Mouse (Mus musculus) heart, embryonic 14.5 days (tissue): Measurements from ENCODE around the gene Mum1. TPM values are rescaled to one million over a fixed set of nuclear protein-coding genes. Genes with fewer than 3 reads are reported as not detected.

ENCODE experiments used
- ATAC-seq: fragments of 200-750 bp; cut with Nextera tagmentation; 2 replicates; pipeline ENCODE4 v1.8.0; 2017; ENCODE audit warnings: low read depth, moderate TSS enrichment; ENCODE audit not compliant: insufficient number of reproducible peaks, insufficient read depth, low FRiP score
- H3K27ac ChIP-seq, 2 experiments: fragments of 200-500 bp in 1 of 2; fragments of 300-500 bp in 1 of 2; sonication (generic) in 1 of 2; replicated peaks in 1 of 2; 2 replicates each; pipeline ENCODE4 v1.5.1; 2012 to 2014; ENCODE audit warnings: low read depth in 2 of 2, low read length in 2 of 2, control low read depth in 1 of 2, mild to moderate bottlenecking in 1 of 2, mixed read lengths in 1 of 2; ENCODE audit not compliant: control insufficient read depth in 1 of 2, insufficient read depth in 1 of 2
- H3K27me3 ChIP-seq: fragments of 300-500 bp; sonication (generic); 2 replicates; pipeline ENCODE4 v1.6.1; 2014; ENCODE audit warnings: mild to moderate bottlenecking, low read length, control low read depth; ENCODE audit not compliant: control insufficient read depth, insufficient read depth
- H3K36me3 ChIP-seq: fragments of 300-500 bp; sonication (generic); 2 replicates; pipeline ENCODE4 v1.6.1; 2014; ENCODE audit warnings: mild to moderate bottlenecking, control low read depth, low read length, mixed read lengths; ENCODE audit not compliant: control insufficient read depth, insufficient read depth
- H3K4me1 ChIP-seq, 2 experiments: fragments of 200-500 bp in 1 of 2; fragments of 300-500 bp in 1 of 2; sonication (generic) in 1 of 2; 2 replicates each; pipeline ENCODE4 v1.6.1; 2012 to 2014; ENCODE audit warnings: low read length in 2 of 2, control low read depth in 1 of 2, mixed read lengths in 1 of 2; ENCODE audit not compliant: control insufficient read depth in 2 of 2, insufficient read depth in 2 of 2
- H3K4me2 ChIP-seq: fragments of 300-500 bp; sonication (generic); 2 replicates; pipeline ENCODE4 v1.6.1; 2014; ENCODE audit warnings: mild to moderate bottlenecking, low read length
- H3K4me3 ChIP-seq, 2 experiments: fragments of 200-500 bp in 1 of 2; fragments of 300-500 bp in 1 of 2; sonication (generic) in 1 of 2; 2 replicates each; pipeline ENCODE4 v1.5.1; 2012 to 2014; ENCODE audit warnings: low read length in 2 of 2, mild to moderate bottlenecking in 2 of 2, control low read depth in 1 of 2, low read depth in 1 of 2, moderate library complexity in 1 of 2; ENCODE audit not compliant: control insufficient read depth in 1 of 2, insufficient read depth in 1 of 2
- H3K9ac ChIP-seq: fragments of 300-500 bp; sonication (generic); 2 replicates; pipeline ENCODE4 v1.6.1; 2014; ENCODE audit warnings: mild to moderate bottlenecking, low read length
- H3K9me3 ChIP-seq: fragments of 300-500 bp; sonication (generic); 2 replicates; pipeline ENCODE4 v1.6.1; 2016; ENCODE audit warnings: low read length, control low read depth; ENCODE audit not compliant: control insufficient read depth
- WGBS: fragments of 180-500 bp; shearing (Covaris S2); extraction: QIAGEN DNeasy Blood & Tissue Kit; methylation state at CpG from one replicate; pipeline ENCODE4 v1.1.7; 2014; 5-methylcytosine and 5-hydroxymethylcytosine counted together
- microRNA-seq: library from miRNA; unstranded; fragments of <30 nt; microRNA quantifications from one replicate; pipeline ENCODE4, GENCODE M21; 2016
- polyA plus RNA-seq: library from polyadenylated mRNA; unstranded; fragments of >200 nt; fragmentation: Nextera tagmentation; extraction: Ambion mirVana; gene quantifications from 2 replicates; pipeline ENCODE4 v1.2.1, GENCODE M21; 2014

Mum1 gene
- polyA plus RNA-seq, 1 experiment from 2014 or later: 29.3 TPM

GRCm38 (mm10) chr10:80285222-80286070 lies 59.2 kb downstream of the Mum1 start:
- no peak for ATAC-seq
- Histone ChIP-seq H3K4me2 (no peak overlapping the region), H3K4me1 (peaks cover 15 to 23% of the 10 kb centered on the region in 2 experiments), H3K9ac (no peak overlapping the region), H3K27ac (no peak overlapping the region), H3K27me3 (no peaks in the 10 kb centered on the region), H3K36me3 (peaks cover 86% of the 10 kb centered on the region), H3K4me3 (no peak overlapping the region), H3K9me3 (no peaks in the 10 kb centered on the region)
- 79% methylated on average over 10 of the region's 15 CpGs for WGBS

- ATAC-seq: no peak
- H3K9ac ChIP-seq: no peak overlapping the region
- 92% methylated on average over 12 of the region's 12 CpGs for whole genome bisulfite sequencing
- no peak overlapping the region for H3K27ac ChIP-seq
- H3K27me3 ChIP-seq: no peaks in the 10 kb centered on the region
- no peaks in the 10 kb centered on the region for H3K9me3 ChIP-seq
- H3K4me2 ChIP-seq: no peak overlapping the region
- H3K4me3 ChIP-seq: no peak overlapping the region
- H3K4me1 ChIP-seq: peaks cover under 1% of the 10 kb centered on the region in 2 experiments; a peak in 1 of 4 replicates
- H3K36me3 ChIP-seq: peaks cover 61% of the 10 kb centered on the region
Measured at GRCm38 (mm10) chr10:80288097-80288496, 61.9 kb downstream of the Mum1 start.

DNA sequence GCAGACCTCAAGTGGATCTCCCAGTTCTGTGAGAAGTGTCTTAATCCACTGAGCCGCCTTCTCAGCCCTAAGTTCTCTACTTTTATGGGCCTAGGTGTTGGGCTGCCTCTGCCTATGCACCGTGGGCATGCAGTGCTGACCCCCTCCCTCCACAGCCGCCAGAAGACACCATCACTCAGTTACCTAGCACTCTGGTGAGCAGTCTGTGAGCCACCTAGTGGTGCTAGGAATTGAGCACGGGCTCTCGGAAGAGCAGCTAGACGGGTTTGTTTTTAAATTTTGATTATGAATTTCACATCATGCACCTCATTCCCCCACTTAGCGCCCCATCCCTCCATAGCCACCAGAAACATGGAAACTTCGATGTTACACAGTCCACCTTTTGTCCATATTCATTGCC lies 62.4 kb downstream of the Mum1 start:
- no peaks in the 10 kb centered on the region for H3K27me3 ChIP-seq
- H3K36me3 ChIP-seq: peaks cover 61% of the 10 kb centered on the region
- WGBS: 61% methylated on average over 8 of the region's 8 CpGs
- no peak for ATAC-seq
- no peak overlapping the region for H3K4me3 ChIP-seq
- H3K9me3 ChIP-seq: no peaks in the 10 kb centered on the region
- no peak overlapping the region for H3K9ac ChIP-seq
- no peak overlapping the region for H3K4me2 ChIP-seq
- H3K27ac ChIP-seq: no peak overlapping the region
- peaks cover 3 to 6% of the 10 kb centered on the region in 2 experiments; a peak in 2 of 4 replicates for H3K4me1 ChIP-seq

GRCm38 (mm10) chr10:80292251-80293146 lies 66.3 kb downstream of the Mum1 start, which contains the start of gene Rps15:
Gene Rps15 (plus strand): TSS chr10:80292453.
- H3K36me3 ChIP-seq: peaks cover 37% of the 10 kb centered on the region
- peaks cover 11% of the 10 kb centered on the region for H3K27me3 ChIP-seq
- no peaks in the 10 kb centered on the region for H3K9me3 ChIP-seq
- H3K4me3 ChIP-seq: peak within 1 kb of the TSS; percentile 62 to 94
- peak within 1 kb of the TSS; percentile 61 to 85 for H3K27ac ChIP-seq
- H3K4me2 ChIP-seq: peak within 1 kb of the TSS; percentile 98
- ATAC-seq: peak; percentile 83
- WGBS: under 1% methylated on average over 72 of the region's 72 CpGs
- H3K9ac ChIP-seq: peak within 1 kb of the TSS; percentile 99
- H3K4me1 ChIP-seq: peaks cover 14 to 26% of the 10 kb centered on the region in 2 experiments; a peak in 2 of 4 replicates

DNA sequence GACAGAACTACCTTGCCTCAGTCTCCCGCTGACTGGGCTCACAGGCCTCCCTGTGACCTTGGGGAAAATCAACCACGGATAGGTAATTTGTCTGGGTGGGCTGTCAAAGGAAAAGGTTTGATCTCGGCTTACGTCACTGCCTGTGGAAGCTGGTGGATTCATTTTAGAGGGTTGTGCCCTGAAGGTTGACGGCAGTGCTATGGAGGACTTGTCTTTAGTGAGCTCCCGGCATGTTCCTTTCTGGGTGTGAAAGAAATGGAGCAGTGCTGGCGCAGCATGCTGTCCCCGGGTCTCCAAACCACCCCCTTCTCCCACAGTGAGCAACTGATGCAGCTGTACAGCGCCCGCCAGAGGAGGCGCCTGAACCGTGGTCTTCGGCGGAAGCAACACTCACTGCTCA lies 67.1 kb downstream of the Mum1 start:
- Histone ChIP-seq H3K9me3 (no peaks in the 10 kb centered on the region), H3K27me3 (peaks cover 19% of the 10 kb centered on the region), H3K4me3 (peak overlapping the region; percentile 62 to 94), H3K36me3 (peaks cover 30% of the 10 kb centered on the region), H3K9ac (peak overlapping the region; percentile 99), H3K27ac (peak overlapping the region in 1 of 2 experiments; percentile 85; a peak in 1 of 4 replicates), H3K4me1 (peaks cover 14 to 26% of the 10 kb centered on the region in 2 experiments; a peak in 2 of 4 replicates), H3K4me2 (peak overlapping the region; percentile 98)
- no peak for ATAC-seq
- 29% methylated on average over 14 of the region's 14 CpGs for WGBS

Small RNA genes within 50 kb of the gene (microRNA-seq; reads per million reads assigned to microRNA genes)
- 1.7 reads per million for gene Mir6911

Other genes with a start within 250 kb of the Mum1 start
- gene Tmem259, start 242.1 kb upstream of the Mum1 start, polyA plus RNA-seq: 16.2 and 20.3 TPM in 2 replicates
- gene Cnn2, start 237.8 kb upstream of the Mum1 start, polyA plus RNA-seq: 265 and 275 TPM in 2 replicates
- gene Abca7, start 229.9 kb upstream of the Mum1 start, polyA plus RNA-seq: 1.6 and 1.7 TPM in 2 replicates
- gene Arhgap45, start 209.8 kb upstream of the Mum1 start, polyA plus RNA-seq: 3.0 and 3.4 TPM in 2 replicates
- gene Polr2e, start 186.6 kb upstream of the Mum1 start, polyA plus RNA-seq: 146 and 162 TPM in 2 replicates
- 715 and 757 TPM in 2 replicates for gene Gpx4, start 179.3 kb upstream of the Mum1 start, polyA plus RNA-seq
- gene Sbno2, start 120.9 kb upstream of the Mum1 start, polyA plus RNA-seq: 9.5 and 9.6 TPM in 2 replicates
- gene Stk11, start 110.6 kb upstream of the Mum1 start, polyA plus RNA-seq: 14.6 and 17.7 TPM in 2 replicates
- 988 and 1,015 TPM in 2 replicates for gene Atp5d, start 87.8 kb upstream of the Mum1 start, polyA plus RNA-seq
- 1.6 and 2.6 TPM in 2 replicates for gene Cbarp, start 85.6 kb upstream of the Mum1 start, polyA plus RNA-seq
- gene Midn, start 78.2 kb upstream of the Mum1 start, polyA plus RNA-seq: 21.2 and 25.8 TPM in 2 replicates
- 79.4 and 80.7 TPM in 2 replicates for gene Cirbp, start 60.4 kb upstream of the Mum1 start, polyA plus RNA-seq
- gene 1600002K03Rik, start 53.5 kb upstream of the Mum1 start, polyA plus RNA-seq: 7.7 and 11.1 TPM in 2 replicates
- gene Efna2, start 47.0 kb upstream of the Mum1 start, polyA plus RNA-seq: 8.4 and 10.1 TPM in 2 replicates
- 721 and 734 TPM in 2 replicates for gene Ndufs7, start 22.7 kb downstream of the Mum1 start, polyA plus RNA-seq
- gene Gamt, start 34.6 kb downstream of the Mum1 start, polyA plus RNA-seq: 60.3 and 61.5 TPM in 2 replicates
- 25.0 and 27.5 TPM in 2 replicates for gene Dazap1, start 35.1 kb downstream of the Mum1 start, polyA plus RNA-seq
- gene Rps15, start 66.0 kb downstream of the Mum1 start, polyA plus RNA-seq: 648 and 723 TPM in 2 replicates
- 0.78 and 1.4 TPM in 2 replicates for gene Apc2, start 69.5 kb downstream of the Mum1 start, polyA plus RNA-seq
- gene 2310011J03Rik, start 94.1 kb downstream of the Mum1 start, polyA plus RNA-seq: 28.9 and 30.8 TPM in 2 replicates
- gene Pcsk4, start 103.1 kb downstream of the Mum1 start, polyA plus RNA-seq: 1.4 TPM in 2 replicates
- gene Reep6, start 103.5 kb downstream of the Mum1 start, polyA plus RNA-seq: 1.4 and 1.6 TPM in 2 replicates
- gene Adamtsl5, start 122.0 kb downstream of the Mum1 start, polyA plus RNA-seq: 6.8 and 7.8 TPM in 2 replicates
- not detected in 2 replicates for gene Plk5, start 130.0 kb downstream of the Mum1 start, polyA plus RNA-seq
- 3.9 and 6.3 TPM in 2 replicates for gene Mex3d, start 161.2 kb downstream of the Mum1 start, polyA plus RNA-seq
- 116 and 125 TPM in 2 replicates for gene Mbd3, start 173.1 kb downstream of the Mum1 start, polyA plus RNA-seq
- gene Uqcr11, start 180.4 kb downstream of the Mum1 start, polyA plus RNA-seq: 2,007 and 2,169 TPM in 2 replicates
- 48.6 and 54.0 TPM in 2 replicates for gene Tcf3, start 207.2 kb downstream of the Mum1 start, polyA plus RNA-seq